Mouse (Mus musculus) liver, embryonic 13.5 days (tissue): ENCODE measurements at regions not wholly inside any gene's neighbourhood (a gene's known extent, or its start where the extent isn't known, plus 50 kb on each side); places are given as distances from the start of the nearest gene placed in this dataset.
A peak's percentile ranks its signal among the peaks of the same experiment; 100 is the strongest.

ENCODE experiments used
- ATAC-seq: fragments of 200-750 bp; cut with Nextera tagmentation; 2 replicates; pipeline ENCODE4 v1.8.0; 2017; ENCODE audit warnings: low read depth, mild to moderate bottlenecking, moderate number of reproducible peaks, moderate library complexity
- DNase-seq: peaks from one replicate; pipeline ENCODE4 v3.0.0; 2022
- H3K27ac ChIP-seq: fragments of 300-500 bp; sonication (generic); 2 replicates; pipeline ENCODE4 v1.5.1; 2015; ENCODE audit warnings: moderate library complexity, mild to moderate bottlenecking, inconsistent platforms
- H3K27me3 ChIP-seq: fragments of 300-500 bp; sonication (generic); 2 replicates; pipeline ENCODE4 v1.6.1; 2015; ENCODE audit warnings: mild to moderate bottlenecking, inconsistent platforms
- H3K36me3 ChIP-seq: fragments of 300-500 bp; sonication (generic); 2 replicates; pipeline ENCODE4 v1.6.1; 2015; ENCODE audit warnings: mild to moderate bottlenecking, inconsistent platforms
- H3K4me1 ChIP-seq: fragments of 300-500 bp; sonication (generic); replicated peaks from 2 replicates; pipeline ENCODE4 v1.6.1; 2015; ENCODE audit warnings: inconsistent platforms
- H3K4me2 ChIP-seq: fragments of 300-500 bp; sonication (generic); 2 replicates; pipeline ENCODE4 v1.6.1; 2015; ENCODE audit warnings: inconsistent platforms, mild to moderate bottlenecking, moderate library complexity
- H3K4me3 ChIP-seq: fragments of 300-500 bp; sonication (generic); replicated peaks from 2 replicates; pipeline ENCODE4 v1.5.1; 2015; ENCODE audit warnings: mild to moderate bottlenecking, inconsistent platforms
- H3K9ac ChIP-seq: fragments of 300-500 bp; sonication (generic); 2 replicates; pipeline ENCODE4 v1.6.1; 2015; ENCODE audit warnings: mild to moderate bottlenecking, inconsistent platforms
- H3K9me3 ChIP-seq: fragments of 300-500 bp; sonication (generic); replicated peaks from 2 replicates; pipeline ENCODE4 v1.6.1; 2016; ENCODE audit warnings: inconsistent platforms
- WGBS: fragments of 180-500 bp; shearing (Covaris S2); methylation state at CpG from one replicate; pipeline ENCODE4 v1.1.7; 2015; ENCODE audit not compliant: insufficient replicate concordance; 5-methylcytosine and 5-hydroxymethylcytosine counted together

DNA sequence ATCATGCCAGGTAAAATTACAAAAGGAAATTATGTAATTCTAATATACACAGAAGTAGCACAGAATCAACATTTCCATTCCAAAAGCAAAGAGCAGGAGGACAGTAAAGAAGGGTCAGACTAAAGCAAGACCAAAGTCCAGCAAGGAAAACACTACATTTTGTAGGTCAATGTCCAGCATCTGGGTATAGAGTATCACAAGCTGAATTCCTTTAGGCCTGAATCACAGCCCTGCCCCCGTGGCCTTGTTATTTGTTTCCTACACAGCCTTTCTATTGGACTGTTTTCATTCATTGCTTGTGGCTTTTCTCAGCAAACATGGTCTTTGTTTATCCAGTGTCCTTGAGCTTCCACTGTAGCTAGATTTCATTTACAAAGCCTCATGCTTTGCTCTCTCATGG lies 60.4 kb upstream of the Bod1l start:
- Histone ChIP-seq H3K9ac (no peak overlapping the region), H3K36me3 (no peaks in the 10 kb centered on the region), H3K4me1 (no peaks in the 10 kb centered on the region), H3K4me2 (no peak overlapping the region), H3K27ac (no peak overlapping the region), H3K4me3 (no peak overlapping the region), H3K9me3 (no peaks in the 10 kb centered on the region), H3K27me3 (no peaks in the 10 kb centered on the region)
- WGBS = 39% methylated on average over 1 of the region's 1 CpGs
- no peak for DNase-seq
- 0 out of 2 replicates have a peak, but pooled peaks have one; percentile 18 for ATAC-seq

DNA sequence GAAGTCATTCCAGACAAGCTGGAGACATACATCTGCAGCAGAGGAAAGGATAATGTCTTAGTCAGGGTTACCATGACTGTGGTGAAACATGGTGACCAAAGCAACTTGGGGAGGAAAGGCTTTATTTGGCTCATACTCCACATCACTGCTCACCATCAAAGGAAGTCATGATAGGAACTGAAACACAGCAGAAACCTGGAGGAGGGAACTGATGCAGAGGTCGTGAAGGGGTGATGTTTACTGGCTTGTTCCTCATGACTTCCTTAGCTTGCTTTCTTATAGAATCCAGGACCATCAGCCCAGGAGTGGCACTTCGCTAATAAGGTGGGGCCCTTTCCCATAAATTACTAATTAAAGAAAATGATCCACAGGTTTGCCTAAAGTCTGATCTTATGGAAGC lies 55.1 kb upstream of the Bod1l start:
- WGBS = 43% methylated on average over 2 of the region's 2 CpGs
- no peaks in the 10 kb centered on the region for H3K27me3 ChIP-seq

DNA sequence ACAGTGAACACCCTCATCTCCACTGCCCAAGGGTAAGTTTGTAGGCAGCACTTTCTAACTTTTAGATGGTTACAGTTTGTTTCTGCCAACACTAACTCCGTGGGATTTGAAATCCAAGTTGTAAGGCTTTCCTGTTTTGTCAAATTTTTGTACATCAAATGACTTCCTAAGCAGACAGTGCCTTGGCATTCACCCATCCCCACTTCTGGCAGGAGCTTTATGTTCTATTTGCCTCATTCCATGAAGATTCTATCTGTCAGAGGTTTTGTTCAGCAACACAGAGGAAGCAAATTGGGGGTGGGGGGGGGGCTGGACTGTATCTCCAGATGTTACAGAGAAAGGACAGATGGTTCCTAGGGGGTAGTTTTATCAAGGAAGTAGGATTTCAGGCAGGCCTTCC lies 54.6 kb upstream of the Bod1l start:
- H3K9ac ChIP-seq = no peak overlapping the region
- no peaks in the 10 kb centered on the region for H3K9me3 ChIP-seq
- H3K36me3 ChIP-seq = no peaks in the 10 kb centered on the region
- ATAC-seq (no peak), DNase-seq (no peak)
- H3K4me3 ChIP-seq = no peak overlapping the region
- 38% methylated on average over 1 of the region's 1 CpGs for WGBS
- no peak overlapping the region for H3K4me2 ChIP-seq
- no peaks in the 10 kb centered on the region for H3K4me1 ChIP-seq
- no peaks in the 10 kb centered on the region for H3K27me3 ChIP-seq
- no peak overlapping the region for H3K27ac ChIP-seq

More for the DNA sequence above, 55.1 kb upstream of the Bod1l start:
- no peak for ATAC-seq
- Histone ChIP-seq H3K4me3 (no peak overlapping the region), H3K4me2 (no peak overlapping the region), H3K36me3 (no peaks in the 10 kb centered on the region), H3K27ac (no peak overlapping the region), H3K4me1 (no peaks in the 10 kb centered on the region), H3K9me3 (no peaks in the 10 kb centered on the region), H3K9ac (no peak overlapping the region)
- no peak for DNase-seq
